Mouse (Mus musculus) lung, embryonic 16.5 days (tissue): ENCODE data around the gene Ager. TPM values are rescaled to one million over a fixed set of nuclear protein-coding genes. Genes with fewer than 3 reads are reported as not detected.

Experiments used
- ATAC-seq: fragments of 200-750 bp; cut with Nextera tagmentation; 2 replicates; pipeline ENCODE4 v1.8.0; 2017; ENCODE audit warnings: low read depth, mild to moderate bottlenecking, moderate library complexity
- H3K27ac ChIP-seq: fragments of 300-500 bp; sonication (generic); 2 replicates; pipeline ENCODE4 v1.5.1; 2014; ENCODE audit warnings: mild to moderate bottlenecking, control low read depth, low read length
- H3K27me3 ChIP-seq: fragments of 300-500 bp; sonication (generic); 2 replicates; pipeline ENCODE4 v1.6.1; 2014; ENCODE audit warnings: low read depth, low read length, mixed read lengths; ENCODE audit not compliant: control insufficient read depth, insufficient read depth
- H3K36me3 ChIP-seq: fragments of 300-500 bp; sonication (generic); 2 replicates; pipeline ENCODE4 v1.6.1; 2014; ENCODE audit warnings: low read length; ENCODE audit not compliant: control insufficient read depth, insufficient read depth
- H3K4me1 ChIP-seq: fragments of 300-500 bp; sonication (generic); replicated peaks from 2 replicates; pipeline ENCODE4 v1.6.1; 2014; ENCODE audit warnings: low read length, mixed read lengths; ENCODE audit not compliant: control insufficient read depth, insufficient read depth
- H3K4me2 ChIP-seq: fragments of 300-500 bp; sonication (generic); 2 replicates; pipeline ENCODE4 v1.6.1; 2014; ENCODE audit warnings: low read depth, low read length, control low read depth
- H3K4me3 ChIP-seq: fragments of 300-500 bp; sonication (generic); 2 replicates; pipeline ENCODE4 v1.5.1; 2014; ENCODE audit warnings: mild to moderate bottlenecking, low read length, control low read depth
- H3K9ac ChIP-seq: fragments of 300-500 bp; sonication (generic); 2 replicates; pipeline ENCODE4 v1.6.1; 2014; ENCODE audit warnings: low read length, control low read depth
- H3K9me3 ChIP-seq: fragments of 300-500 bp; sonication (generic); 2 replicates; pipeline ENCODE4 v1.6.1; 2016; ENCODE audit warnings: low read length; ENCODE audit not compliant: control insufficient read depth
- WGBS: fragments of 180-500 bp; shearing (Covaris S2); extraction: QIAGEN DNeasy Blood & Tissue Kit; methylation state at CpG from one replicate; pipeline ENCODE4 v1.1.7; 2014; 5-methylcytosine and 5-hydroxymethylcytosine counted together
- polyA plus RNA-seq: library from polyadenylated mRNA; unstranded; fragments of >200 nt; fragmentation: Nextera tagmentation; extraction: Ambion mirVana; gene quantifications from 2 replicates; pipeline ENCODE4 v1.2.1, GENCODE M21; 2015

Gene Ager
- polyA plus RNA-seq, 1 experiment from 2014 or later: 379 TPM

GRCm38 (mm10) chr17:34606186-34607039 is 8.8 kb downstream of the Ager start:
- Histone ChIP-seq H3K36me3 (peaks cover 3% of the 10 kb centered on the region), H3K27ac (peak overlapping the region; percentile 77), H3K4me1 (peaks cover 29% of the 10 kb centered on the region), H3K4me2 (peak overlapping the region; percentile 74), H3K4me3 (peak overlapping the region; percentile 88), H3K27me3 (no peaks in the 10 kb centered on the region), H3K9ac (peak overlapping the region; percentile 96), H3K9me3 (no peaks in the 10 kb centered on the region)
- ATAC-seq: no peak
- WGBS: 11% methylated on average over 32 of the region's 32 CpGs

- ATAC-seq: no peak
- H3K27me3 ChIP-seq: no peaks in the 10 kb centered on the region
- H3K36me3 ChIP-seq: peaks cover 12% of the 10 kb centered on the region
- H3K4me2 ChIP-seq: no peak overlapping the region
- peaks cover 21% of the 10 kb centered on the region for H3K4me1 ChIP-seq
- H3K9ac ChIP-seq: 0 out of 2 replicates have a peak overlapping the region, but pooled peaks have one; percentile 3
- WGBS: 73% methylated on average over 7 of the region's 7 CpGs
- no peak overlapping the region for H3K27ac ChIP-seq
- H3K9me3 ChIP-seq: no peaks in the 10 kb centered on the region
- no peak overlapping the region for H3K4me3 ChIP-seq
Observed at GRCm38 (mm10) chr17:34607997-34608396, 10.3 kb downstream of the Ager start.

GRCm38 (mm10) chr17:34611050-34611449 is 13.4 kb downstream of the Ager start:
- 89% methylated on average over 8 of the region's 8 CpGs for WGBS
- H3K36me3 ChIP-seq: peaks cover 17% of the 10 kb centered on the region
- ATAC-seq: no peak
- H3K27me3 ChIP-seq: no peaks in the 10 kb centered on the region
- H3K9ac ChIP-seq: no peak overlapping the region
- peaks cover 13% of the 10 kb centered on the region for H3K4me1 ChIP-seq
- no peaks in the 10 kb centered on the region for H3K9me3 ChIP-seq
- H3K4me3 ChIP-seq: no peak overlapping the region
- no peak overlapping the region for H3K27ac ChIP-seq
- no peak overlapping the region for H3K4me2 ChIP-seq

GRCm38 (mm10) chr17:34613054-34613645 is 15.5 kb downstream of the Ager start:
- Histone ChIP-seq H3K4me3 (no peak overlapping the region), H3K36me3 (peaks cover 19% of the 10 kb centered on the region), H3K9ac (no peak overlapping the region), H3K4me1 (peaks cover 3% of the 10 kb centered on the region; the same call in 1 of the 2 replicates), H3K4me2 (no peak overlapping the region), H3K27me3 (no peaks in the 10 kb centered on the region), H3K9me3 (no peaks in the 10 kb centered on the region), H3K27ac (no peak overlapping the region)
- ATAC-seq: no peak
- 80% methylated on average over 11 of the region's 11 CpGs for WGBS

GRCm38 (mm10) chr17:34613830-34614229 is 16.2 kb downstream of the Ager start:
- ATAC-seq: no peak
- Histone ChIP-seq H3K9ac (no peak overlapping the region), H3K27ac (no peak overlapping the region), H3K36me3 (peaks cover 19% of the 10 kb centered on the region), H3K9me3 (no peaks in the 10 kb centered on the region), H3K4me2 (no peak overlapping the region), H3K4me1 (no peaks in the 10 kb centered on the region; the same call in 1 of the 2 replicates), H3K27me3 (no peaks in the 10 kb centered on the region), H3K4me3 (no peak overlapping the region)
- WGBS: 85% methylated on average over 10 of the region's 10 CpGs

GRCm38 (mm10) chr17:34615871-34616270 is 18.2 kb downstream of the Ager start, which contains the start of gene Egfl8:
TSS of gene Egfl8 (minus strand) at chr17:34615971.
- Histone ChIP-seq H3K36me3 (peaks cover 19% of the 10 kb centered on the region), H3K4me1 (no peaks in the 10 kb centered on the region), H3K27ac (0 out of 2 replicates have a peak within 1 kb of the TSS, but pooled peaks have one; percentile 24), H3K9ac (no peak within 1 kb of the TSS), H3K9me3 (no peaks in the 10 kb centered on the region), H3K4me2 (no peak within 1 kb of the TSS), H3K4me3 (no peak within 1 kb of the TSS), H3K27me3 (no peaks in the 10 kb centered on the region)
- no peak for ATAC-seq
- 69% methylated on average over 6 of the region's 6 CpGs for WGBS

GRCm38 (mm10) chr17:34618999-34619398 is 21.3 kb downstream of the Ager start:
- Histone ChIP-seq H3K27ac (no peak overlapping the region), H3K4me1 (no peaks in the 10 kb centered on the region), H3K9me3 (no peaks in the 10 kb centered on the region), H3K4me3 (no peak overlapping the region), H3K27me3 (no peaks in the 10 kb centered on the region), H3K36me3 (peaks cover 8% of the 10 kb centered on the region; the same call in 1 of the 2 replicates), H3K9ac (no peak overlapping the region), H3K4me2 (no peak overlapping the region)
- ATAC-seq: no peak
- WGBS: 20% methylated on average over 6 of the region's 6 CpGs

- Histone ChIP-seq H3K27ac (no peak overlapping the region), H3K4me1 (peaks cover under 1% of the 10 kb centered on the region; the same call in 1 of the 2 replicates), H3K9me3 (no peaks in the 10 kb centered on the region), H3K36me3 (peaks cover 9% of the 10 kb centered on the region; the same call in 1 of the 2 replicates), H3K4me2 (no peak overlapping the region), H3K27me3 (peaks cover 3% of the 10 kb centered on the region; the same call in 1 of the 2 replicates), H3K4me3 (no peak overlapping the region), H3K9ac (no peak overlapping the region)
- ATAC-seq: no peak
- WGBS: 57% methylated on average over 8 of the region's 8 CpGs
Observed at GRCm38 (mm10) chr17:34621006-34621405, 23.3 kb downstream of the Ager start.

- no peak for ATAC-seq
- H3K4me2 ChIP-seq: no peak overlapping the region
- H3K9ac ChIP-seq: no peak overlapping the region
- no peak overlapping the region for H3K4me3 ChIP-seq
- no peaks in the 10 kb centered on the region for H3K9me3 ChIP-seq
- peaks cover 12% of the 10 kb centered on the region for H3K4me1 ChIP-seq
- 78% methylated on average over 9 of the region's 9 CpGs for WGBS
- H3K36me3 ChIP-seq: peaks cover 7% of the 10 kb centered on the region; the same call in 1 of the 2 replicates
- peaks cover 3% of the 10 kb centered on the region; the same call in 1 of the 2 replicates for H3K27me3 ChIP-seq
- H3K27ac ChIP-seq: no peak overlapping the region
Observed at GRCm38 (mm10) chr17:34623161-34623560, 25.5 kb downstream of the Ager start.
